Mouse (Mus musculus): ENCODE results near the gene Fbxo5.

DNA sequence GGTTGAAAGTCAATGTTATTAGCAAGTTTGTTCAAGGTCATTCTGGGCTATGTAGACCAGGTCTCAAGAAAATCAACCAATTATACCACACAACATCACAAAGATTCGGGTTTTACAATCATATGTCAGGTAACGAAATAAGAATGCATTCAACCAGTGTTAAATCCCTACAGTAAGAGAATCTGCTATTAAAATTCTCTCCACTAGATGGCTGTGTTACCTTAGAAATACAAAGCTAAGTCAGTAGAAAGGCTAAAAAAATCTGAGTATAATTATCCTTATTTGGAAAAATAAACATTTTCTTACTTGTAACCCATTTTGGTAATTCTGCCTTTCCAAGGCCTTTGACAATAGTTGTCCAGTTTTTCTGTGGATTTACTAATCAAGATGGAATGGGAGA lies 41.5 kb upstream of the Fbxo5 start:
- TF ChIP-seq CTCF (IDR thresholded peaks at IDR 0.05; ENCODE audit: low read depth, low read length) (no peak), POLR2A (IDR thresholded peaks at IDR 0.05; ENCODE audit: extremely low read depth, insufficient read depth, low read length) (no peak)
